Mouse (Mus musculus) intestine, embryonic 15.5 days (tissue): ENCODE measurements around the gene Klf13. TPM values are rescaled to one million over a fixed set of nuclear protein-coding genes. Genes with fewer than 3 reads are reported as not detected.
A peak's percentile ranks its signal among the peaks of the same experiment; 100 is the strongest.

Source experiments
- ATAC-seq: fragments of 200-750 bp; cut with Nextera tagmentation; 2 replicates; pipeline ENCODE4 v1.8.0; 2017; ENCODE audit warnings: moderate TSS enrichment, moderate library complexity
- H3K27ac ChIP-seq: fragments of 300-500 bp; sonication (generic); 2 replicates; pipeline ENCODE4 v1.5.1; 2015; ENCODE audit warnings: mild to moderate bottlenecking, inconsistent platforms
- H3K27me3 ChIP-seq: fragments of 300-500 bp; sonication (generic); replicated peaks from 2 replicates; pipeline ENCODE4 v1.6.1; 2015; ENCODE audit warnings: inconsistent platforms
- H3K36me3 ChIP-seq: fragments of 300-500 bp; sonication (generic); 2 replicates; pipeline ENCODE4 v1.6.1; 2015; ENCODE audit warnings: inconsistent platforms
- H3K4me1 ChIP-seq: fragments of 300-500 bp; sonication (generic); replicated peaks from 2 replicates; pipeline ENCODE4 v1.6.1; 2015; ENCODE audit warnings: inconsistent platforms
- H3K4me2 ChIP-seq: fragments of 300-500 bp; sonication (generic); replicated peaks from 2 replicates; pipeline ENCODE4 v1.6.1; 2015; ENCODE audit warnings: mild to moderate bottlenecking, inconsistent platforms
- H3K4me3 ChIP-seq: fragments of 300-500 bp; sonication (generic); replicated peaks from 2 replicates; pipeline ENCODE4 v1.5.1; 2015; ENCODE audit warnings: inconsistent platforms
- H3K9ac ChIP-seq: fragments of 300-500 bp; sonication (generic); 2 replicates; pipeline ENCODE4 v1.6.1; 2015; ENCODE audit warnings: inconsistent platforms
- H3K9me3 ChIP-seq: fragments of 300-500 bp; sonication (generic); 2 replicates; pipeline ENCODE4 v1.6.1; 2016; ENCODE audit warnings: inconsistent platforms
- WGBS: fragments of 180-500 bp; shearing (Covaris S2); methylation state at CpG from one replicate; pipeline ENCODE4 v1.1.7; 2015; 5-methylcytosine and 5-hydroxymethylcytosine counted together
- polyA plus RNA-seq: library from polyadenylated mRNA; unstranded; fragments of >200 nt; fragmentation: Nextera tagmentation; extraction: Ambion mirVana; gene quantifications from 2 replicates; pipeline ENCODE4 v1.2.1, GENCODE M21; 2015

Klf13 gene
- polyA plus RNA-seq, 1 experiment from 2014 or later: 26.7 TPM

- no peaks in the 10 kb centered on the region for H3K27me3 ChIP-seq
- no peaks in the 10 kb centered on the region for H3K36me3 ChIP-seq
- 73% methylated on average over 5 of the region's 5 CpGs for WGBS
- H3K4me3 ChIP-seq: no peak overlapping the region
- H3K27ac ChIP-seq: no peak overlapping the region
- no peak overlapping the region for H3K9ac ChIP-seq
- no peak for ATAC-seq
- H3K9me3 ChIP-seq: no peaks in the 10 kb centered on the region
- no peaks in the 10 kb centered on the region for H3K4me1 ChIP-seq
- H3K4me2 ChIP-seq: no peak overlapping the region
These were observed 24.9 kb upstream of the Klf13 start for GRCm38 (mm10) chr7:63963632-63964031.

DNA sequence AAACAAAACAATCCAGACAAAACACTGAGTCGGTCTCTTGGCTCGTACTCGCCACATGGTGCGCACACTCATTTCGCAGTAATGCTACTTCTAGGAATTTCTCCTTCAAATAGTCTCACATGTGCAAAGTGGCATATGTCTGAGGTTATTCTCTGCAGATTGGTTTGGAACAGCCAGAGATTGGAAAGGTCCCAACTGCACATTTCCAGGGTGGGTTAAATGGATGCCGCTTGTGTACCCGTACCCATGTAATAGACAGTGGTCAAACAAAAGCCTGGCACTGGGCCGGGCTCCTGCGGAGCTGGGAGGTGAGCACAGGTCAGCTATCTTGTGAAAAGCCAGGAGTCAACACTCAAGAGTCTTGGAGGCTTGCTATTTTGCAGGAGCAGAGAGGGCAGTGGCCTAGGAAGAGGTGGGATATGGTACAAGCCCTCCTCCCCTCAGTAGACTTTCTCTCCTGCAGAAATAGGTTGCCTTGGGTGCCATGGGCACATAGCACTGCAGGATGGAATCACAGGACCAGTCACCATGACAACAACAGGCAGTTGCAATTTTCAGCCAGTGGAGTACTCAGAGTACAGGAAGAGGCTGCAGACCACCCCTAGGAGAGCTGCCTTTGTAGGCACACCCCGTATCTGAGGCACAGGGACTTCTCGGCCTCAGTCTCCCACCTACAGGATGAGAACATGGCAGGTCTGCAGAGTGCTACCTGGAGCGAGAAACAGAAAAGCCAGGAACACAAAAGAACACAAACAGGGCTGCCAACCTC, 19.3 kb upstream of the Klf13 start:
- no peak overlapping the region for H3K9ac ChIP-seq
- H3K36me3 ChIP-seq: no peaks in the 10 kb centered on the region
- H3K27ac ChIP-seq: no peak overlapping the region
- no peak overlapping the region for H3K4me2 ChIP-seq
- WGBS: 86% methylated on average over 12 of the region's 12 CpGs
- no peak for ATAC-seq
- H3K27me3 ChIP-seq: no peaks in the 10 kb centered on the region
- no peak overlapping the region for H3K4me3 ChIP-seq
- no peaks in the 10 kb centered on the region for H3K4me1 ChIP-seq
- no peaks in the 10 kb centered on the region for H3K9me3 ChIP-seq

DNA sequence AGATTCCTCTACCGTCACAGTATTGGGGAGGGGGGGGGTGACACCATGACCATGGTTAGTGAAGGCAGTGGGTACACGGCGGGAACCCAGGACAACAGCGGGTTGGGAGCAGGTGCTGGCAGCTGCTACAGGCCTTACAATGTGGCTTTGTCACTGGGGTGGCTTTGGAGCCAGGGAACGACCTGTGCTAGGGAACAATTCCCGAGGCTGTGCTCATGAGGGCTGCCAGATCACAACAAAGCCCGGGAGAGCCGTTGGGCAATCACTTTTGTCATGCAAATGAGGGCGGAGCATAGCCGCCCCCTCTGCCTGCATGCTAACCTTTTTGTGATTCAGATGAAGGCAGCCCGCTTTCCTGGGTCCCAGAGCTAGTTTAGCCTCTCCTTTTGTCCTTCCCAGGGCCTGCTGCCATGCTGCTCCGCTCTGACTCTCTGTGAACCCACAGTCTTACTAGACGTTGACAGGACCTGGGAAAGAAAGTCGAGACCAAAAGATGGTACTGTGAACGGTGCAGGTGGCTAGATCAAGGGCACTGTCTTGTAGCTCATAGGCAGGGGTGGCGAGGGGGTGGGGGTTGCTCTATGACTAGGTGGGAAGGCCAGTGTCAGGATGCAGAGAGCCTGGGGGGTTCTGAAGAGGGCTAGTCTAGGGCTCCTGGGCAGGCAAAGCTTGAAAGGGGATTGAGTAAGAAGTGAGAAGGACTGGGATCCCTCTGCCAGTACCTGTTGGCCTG, 18.4 kb upstream of the Klf13 start:
- Histone ChIP-seq H3K27me3 (no peaks in the 10 kb centered on the region), H3K9me3 (no peaks in the 10 kb centered on the region), H3K27ac (no peak overlapping the region), H3K4me1 (no peaks in the 10 kb centered on the region), H3K36me3 (no peaks in the 10 kb centered on the region), H3K4me3 (no peak overlapping the region), H3K4me2 (no peak overlapping the region), H3K9ac (no peak overlapping the region)
- no peak for ATAC-seq
- WGBS: 31% methylated on average over 16 of the region's 16 CpGs

- no peaks in the 10 kb centered on the region for H3K4me1 ChIP-seq
- WGBS: 75% methylated on average over 14 of the region's 14 CpGs
- no peaks in the 10 kb centered on the region for H3K9me3 ChIP-seq
- no peak overlapping the region for H3K9ac ChIP-seq
- ATAC-seq: peak; percentile 57; the same call in 1 of the 2 replicates
- H3K27ac ChIP-seq: no peak overlapping the region
- H3K36me3 ChIP-seq: no peaks in the 10 kb centered on the region
- H3K4me2 ChIP-seq: no peak overlapping the region
- no peaks in the 10 kb centered on the region for H3K27me3 ChIP-seq
- no peak overlapping the region for H3K4me3 ChIP-seq
These were observed 17.6 kb upstream of the Klf13 start for GRCm38 (mm10) chr7:63956138-63956823.

DNA sequence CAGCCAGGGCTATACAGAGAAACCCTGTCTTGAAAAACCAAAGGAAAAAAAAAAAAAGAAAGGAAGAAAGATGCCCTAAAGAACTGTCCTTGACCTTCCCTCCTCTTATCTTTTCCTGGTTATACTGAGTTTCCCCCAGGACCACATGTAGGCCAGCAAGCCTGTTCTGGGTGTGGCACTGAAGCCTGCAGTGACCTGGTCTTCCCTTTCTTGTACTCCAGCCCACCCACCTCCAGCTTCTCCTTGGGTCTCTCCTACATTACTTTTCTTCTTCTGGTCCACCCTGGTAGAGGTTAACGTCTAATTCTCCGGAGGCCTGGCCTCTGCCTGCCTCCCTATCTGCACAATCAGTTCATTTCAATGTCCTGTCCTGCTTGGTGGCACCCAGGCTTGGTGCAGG, 16.7 kb upstream of the Klf13 start:
- Histone ChIP-seq H3K36me3 (no peaks in the 10 kb centered on the region), H3K9me3 (no peaks in the 10 kb centered on the region), H3K27me3 (no peaks in the 10 kb centered on the region), H3K4me2 (no peak overlapping the region), H3K4me1 (no peaks in the 10 kb centered on the region), H3K4me3 (no peak overlapping the region), H3K9ac (no peak overlapping the region), H3K27ac (no peak overlapping the region)
- no peak for ATAC-seq
- WGBS: 87% methylated on average over 2 of the region's 2 CpGs

DNA sequence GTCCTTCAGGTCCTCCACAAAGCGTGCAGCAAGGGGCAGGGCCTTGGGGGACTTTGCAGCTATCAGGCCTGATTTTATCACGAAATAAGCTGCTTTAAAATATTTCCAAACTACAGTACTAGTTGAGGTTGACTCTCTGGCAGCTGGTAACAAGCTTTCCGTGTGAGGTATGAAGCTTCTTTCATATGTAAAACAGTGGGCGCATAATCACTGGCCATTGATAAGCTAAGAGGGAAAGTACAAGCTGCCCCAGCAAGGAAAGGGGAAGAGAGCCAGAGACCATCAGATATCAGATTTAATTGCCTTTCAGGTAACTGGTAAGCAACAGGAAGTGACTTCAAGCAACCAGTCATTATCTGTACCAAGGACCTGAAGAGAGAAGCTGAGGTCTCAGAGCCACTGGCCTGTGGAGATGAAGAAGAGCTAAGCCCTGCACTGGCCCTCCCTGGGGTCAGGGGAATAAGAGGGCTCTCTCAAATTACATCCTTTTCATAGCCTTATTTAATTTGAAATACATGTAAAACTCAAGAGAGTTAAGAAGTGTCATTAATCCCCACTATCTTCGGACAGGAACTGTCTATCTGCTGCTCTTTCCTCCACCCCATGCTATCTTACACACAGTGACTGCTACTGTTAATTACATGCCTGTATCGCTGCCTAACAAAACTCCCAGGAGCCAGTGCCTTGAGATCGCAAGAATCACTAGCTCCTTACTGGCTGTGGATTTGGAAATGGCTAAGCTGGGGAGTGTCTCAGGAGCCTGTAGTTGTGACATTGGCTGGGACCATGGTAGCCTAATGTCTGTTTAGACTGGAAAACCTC, 13.6 kb upstream of the Klf13 start:
- H3K36me3 ChIP-seq: no peaks in the 10 kb centered on the region
- no peak overlapping the region for H3K27ac ChIP-seq
- H3K27me3 ChIP-seq: no peaks in the 10 kb centered on the region
- no peaks in the 10 kb centered on the region for H3K9me3 ChIP-seq
- H3K9ac ChIP-seq: no peak overlapping the region
- no peak for ATAC-seq
- H3K4me2 ChIP-seq: no peak overlapping the region
- WGBS: 70% methylated on average over 7 of the region's 7 CpGs
- H3K4me3 ChIP-seq: no peak overlapping the region
- H3K4me1 ChIP-seq: no peaks in the 10 kb centered on the region

- H3K27ac ChIP-seq: no peak overlapping the region
- ATAC-seq: no peak; the same call in 1 of the 2 replicates
- 81% methylated on average over 10 of the region's 10 CpGs for WGBS
These were observed 12.4 kb upstream of the Klf13 start for GRCm38 (mm10) chr7:63950931-63951607.

GRCm38 (mm10) chr7:63949176-63949575, 10.5 kb upstream of the Klf13 start:
- no peaks in the 10 kb centered on the region for H3K36me3 ChIP-seq
- H3K27ac ChIP-seq: no peak overlapping the region
- H3K4me3 ChIP-seq: no peak overlapping the region
- ATAC-seq: no peak
- no peaks in the 10 kb centered on the region for H3K9me3 ChIP-seq
- WGBS: 42% methylated on average over 3 of the region's 3 CpGs
- no peak overlapping the region for H3K9ac ChIP-seq
- no peaks in the 10 kb centered on the region for H3K4me1 ChIP-seq
- H3K4me2 ChIP-seq: no peak overlapping the region
- no peaks in the 10 kb centered on the region for H3K27me3 ChIP-seq

More at GRCm38 (mm10) chr7:63950931-63951607, 12.4 kb upstream of the Klf13 start:
- Histone ChIP-seq H3K4me2 (no peak overlapping the region), H3K36me3 (no peaks in the 10 kb centered on the region), H3K4me3 (no peak overlapping the region), H3K4me1 (no peaks in the 10 kb centered on the region), H3K9ac (no peak overlapping the region), H3K27me3 (no peaks in the 10 kb centered on the region), H3K9me3 (no peaks in the 10 kb centered on the region)

- Histone ChIP-seq H3K36me3 (no peaks in the 10 kb centered on the region), H3K4me1 (no peaks in the 10 kb centered on the region), H3K9me3 (no peaks in the 10 kb centered on the region), H3K4me3 (no peak overlapping the region), H3K9ac (no peak overlapping the region), H3K27me3 (no peaks in the 10 kb centered on the region), H3K4me2 (no peak overlapping the region), H3K27ac (no peak overlapping the region)
- WGBS: 51% methylated on average over 11 of the region's 11 CpGs
- peak; percentile 75 for ATAC-seq
These were observed 9.1 kb upstream of the Klf13 start for GRCm38 (mm10) chr7:63947514-63948487.

DNA sequence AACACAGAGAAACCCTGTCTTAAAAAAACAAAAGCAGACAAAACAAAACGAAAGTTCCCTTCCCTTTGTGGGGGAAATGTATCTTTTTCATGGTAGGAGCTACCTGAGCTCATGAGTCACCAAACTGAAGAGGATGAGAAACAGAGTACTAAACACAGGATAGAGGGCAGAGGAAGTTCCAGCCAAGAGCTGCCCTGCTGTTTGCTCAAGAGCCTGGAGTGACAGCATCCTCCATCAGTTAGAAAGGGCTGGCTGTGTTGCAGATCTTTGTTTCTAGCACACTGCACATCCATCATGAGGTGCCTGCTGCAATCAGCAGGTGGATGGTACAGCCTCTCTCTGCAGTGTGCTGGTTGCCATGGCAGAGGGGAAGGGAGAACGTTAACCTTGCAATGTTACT, 5.2 kb upstream of the Klf13 start:
- ATAC-seq: no peak
- Histone ChIP-seq H3K27me3 (no peaks in the 10 kb centered on the region), H3K9me3 (no peaks in the 10 kb centered on the region), H3K4me2 (no peak overlapping the region), H3K4me3 (no peak overlapping the region), H3K4me1 (peaks cover 6% of the 10 kb centered on the region; the same call in 1 of the 2 replicates), H3K36me3 (no peaks in the 10 kb centered on the region), H3K9ac (no peak overlapping the region), H3K27ac (no peak overlapping the region)
- WGBS: 53% methylated on average over 2 of the region's 2 CpGs

DNA sequence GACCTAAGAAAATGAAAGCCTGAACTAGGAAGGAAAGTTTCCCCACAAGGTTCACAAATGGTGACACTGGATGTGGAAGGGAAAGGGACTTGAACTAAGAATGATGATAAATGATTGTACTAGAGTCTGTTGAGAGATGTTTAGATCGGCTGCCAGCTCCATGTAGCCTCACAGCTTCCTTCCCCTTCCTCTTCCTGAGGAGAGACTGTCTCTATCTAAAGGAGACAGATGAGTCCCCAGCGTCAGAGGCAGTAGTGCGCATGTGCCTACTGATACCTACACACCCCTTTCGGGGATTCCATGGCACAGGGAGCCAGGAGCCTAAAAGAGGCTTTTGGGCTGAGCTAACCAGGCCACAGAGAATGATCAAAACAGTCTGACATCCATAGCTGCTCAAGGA, 2.8 kb upstream of the Klf13 start:
- H3K4me1 ChIP-seq: peaks cover 6% of the 10 kb centered on the region; the same call in 1 of the 2 replicates
- H3K27me3 ChIP-seq: no peaks in the 10 kb centered on the region
- H3K4me2 ChIP-seq: no peak overlapping the region
- ATAC-seq: no peak
- no peak overlapping the region for H3K4me3 ChIP-seq
- H3K9me3 ChIP-seq: no peaks in the 10 kb centered on the region
- H3K27ac ChIP-seq: no peak overlapping the region
- no peak overlapping the region for H3K9ac ChIP-seq
- WGBS: 69% methylated on average over 4 of the region's 4 CpGs
- H3K36me3 ChIP-seq: no peaks in the 10 kb centered on the region
